Mouse (Mus musculus) hindbrain, embryonic 11.5 days (tissue): Measurements from ENCODE around the gene Gm3147. TPM values are rescaled to one million over a fixed set of nuclear protein-coding genes. Genes with fewer than 3 reads are reported as not detected.
"Not testable (repeated sequence)": the region's sequence is repeated elsewhere in the genome, so short reads cannot be mapped to it uniquely, and the experiment has no call there.

Experiments
- ATAC-seq: fragments of 200-750 bp; cut with Nextera tagmentation; 2 replicates; pipeline ENCODE4 v1.8.0; 2017; ENCODE audit warnings: mild to moderate bottlenecking, moderate TSS enrichment, moderate library complexity; ENCODE audit not compliant: low FRiP score
- DNase-seq: peaks from one replicate; pipeline ENCODE4 v3.0.0-alpha.2; 2015; ENCODE audit warnings: low spot score
- H3K27ac ChIP-seq: fragments of 300-500 bp; sonication (generic); 2 replicates; pipeline ENCODE4 v1.5.1; 2014; ENCODE audit warnings: mild to moderate bottlenecking, low read depth, low read length
- H3K27me3 ChIP-seq: fragments of 300-500 bp; sonication (generic); 2 replicates; pipeline ENCODE4 v1.6.1; 2014; ENCODE audit warnings: mild to moderate bottlenecking, low read length, moderate library complexity, mixed read lengths; ENCODE audit not compliant: control insufficient read depth, insufficient read depth
- H3K36me3 ChIP-seq: fragments of 300-500 bp; sonication (generic); 2 replicates; pipeline ENCODE4 v1.6.1; 2014; ENCODE audit warnings: mild to moderate bottlenecking, low read length, moderate library complexity, mixed read lengths; ENCODE audit not compliant: control insufficient read depth, insufficient read depth
- H3K4me1 ChIP-seq: fragments of 300-500 bp; sonication (generic); replicated peaks from 2 replicates; pipeline ENCODE4 v1.6.1; 2014; ENCODE audit warnings: low read length, mixed read lengths; ENCODE audit not compliant: control insufficient read depth, insufficient read depth
- H3K4me2 ChIP-seq: fragments of 300-500 bp; sonication (generic); replicated peaks from 2 replicates; pipeline ENCODE4 v1.6.1; 2014; ENCODE audit warnings: mild to moderate bottlenecking, low read depth, low read length
- H3K4me3 ChIP-seq: fragments of 300-500 bp; sonication (generic); 2 replicates; pipeline ENCODE4 v1.5.1; 2014; ENCODE audit warnings: low read depth, low read length
- H3K9ac ChIP-seq: fragments of 300-500 bp; sonication (generic); 2 replicates; pipeline ENCODE4 v1.6.1; 2014; ENCODE audit warnings: low read depth, low read length
- H3K9me3 ChIP-seq: fragments of 300-500 bp; sonication (generic); 2 replicates; pipeline ENCODE4 v1.6.1; 2016; ENCODE audit warnings: low read length; ENCODE audit not compliant: control insufficient read depth
- WGBS: fragments of 180-500 bp; shearing (Covaris S2); extraction: QIAGEN DNeasy Blood & Tissue Kit; methylation state at CpG from one replicate; pipeline ENCODE4 v1.1.7; 2014; 5-methylcytosine and 5-hydroxymethylcytosine counted together
- polyA plus RNA-seq: library from polyadenylated mRNA; unstranded; fragments of >200 nt; fragmentation: Nextera tagmentation; extraction: Ambion mirVana; gene quantifications from 2 replicates; pipeline ENCODE4 v1.2.1, GENCODE M21; 2014

Gm3147 gene
- polyA plus RNA-seq = not detected in 2 replicates

DNA sequence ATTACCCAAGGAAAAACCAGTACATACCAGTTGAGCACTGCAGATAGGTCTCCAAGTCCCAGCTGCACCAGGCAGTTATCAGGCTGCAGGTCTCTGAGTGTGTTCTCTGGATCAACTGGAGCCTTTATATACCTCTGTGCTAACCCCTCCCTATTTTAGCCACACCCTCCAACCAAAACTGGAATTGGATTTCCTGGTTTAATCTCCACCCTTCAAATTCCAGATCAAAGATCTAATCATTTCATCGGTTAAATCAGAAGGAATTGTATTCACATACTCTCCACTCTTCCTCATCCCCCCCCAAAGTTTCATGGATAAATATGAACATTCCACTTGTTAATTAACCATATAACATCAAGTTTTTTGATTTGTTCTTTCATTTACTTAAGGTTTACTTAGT is at the start of gene Gm3147:
Gene Gm3147, minus strand, starts transcription at position 101 of the 400 bp plus-strand sequence.
- H3K27ac ChIP-seq, H3K4me1 ChIP-seq, H3K9ac ChIP-seq, ATAC-seq, H3K27me3 ChIP-seq, DNase-seq, H3K9me3 ChIP-seq, H3K4me3 ChIP-seq, H3K4me2 ChIP-seq, H3K36me3 ChIP-seq: not testable (repeated sequence)
- WGBS = no CpG with 5 or more reads among the region's 1 CpGs

DNA sequence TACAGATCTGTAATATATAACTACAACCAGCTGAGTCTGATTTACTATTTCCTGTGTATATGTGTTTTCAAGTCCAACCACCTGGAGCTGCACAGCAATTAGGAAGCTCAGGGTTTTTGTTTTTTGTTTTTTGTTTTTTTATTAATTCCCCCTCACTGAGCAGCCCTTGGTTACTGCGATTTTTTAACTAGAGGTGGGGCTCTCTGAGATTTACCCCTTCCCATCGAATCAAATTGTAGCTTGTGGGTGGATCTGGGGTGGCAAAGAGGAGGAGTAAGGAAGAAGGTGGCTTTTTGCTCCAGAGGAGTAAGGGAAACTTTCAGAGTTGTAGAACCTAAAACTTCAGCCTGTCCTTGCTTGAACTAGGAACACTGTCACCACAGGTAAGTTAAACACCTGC is 31.9 kb upstream of the Gm3147 start, which contains the start of gene Gm6205:
Gene Gm6205, plus strand, starts transcription at position 301 of the 400 bp plus-strand sequence.
- DNase-seq, H3K4me3 ChIP-seq, H3K27ac ChIP-seq, ATAC-seq, H3K4me2 ChIP-seq, H3K36me3 ChIP-seq, H3K9ac ChIP-seq, H3K27me3 ChIP-seq, H3K4me1 ChIP-seq, H3K9me3 ChIP-seq: not testable (repeated sequence)
- no CpG with 5 or more reads among the region's 2 CpGs for WGBS

DNA sequence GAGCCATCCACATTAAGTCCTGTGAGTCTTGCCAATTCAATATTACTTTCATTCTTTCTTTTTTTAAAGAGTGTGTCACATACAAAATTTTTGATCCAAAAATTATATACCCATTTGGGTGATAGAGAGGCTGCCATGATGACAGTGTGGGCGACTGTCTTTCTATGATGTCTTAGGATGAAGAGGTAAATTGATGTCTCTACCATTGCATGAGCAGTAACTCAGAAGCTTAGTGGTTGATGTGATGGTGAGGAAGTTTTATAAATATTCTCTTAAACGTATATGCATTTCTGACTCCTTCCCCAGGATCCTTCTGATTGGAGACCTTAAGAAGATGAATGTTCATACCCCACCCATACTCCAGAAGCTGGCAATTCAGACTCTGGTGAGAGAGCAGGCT is 7.5 kb upstream of the Gm3147 start, which contains the start of gene Gm6509:
Gene Gm6509, plus strand, starts transcription at position 301 of the 400 bp plus-strand sequence.
- H3K27me3 ChIP-seq, H3K4me2 ChIP-seq, DNase-seq, H3K4me1 ChIP-seq, H3K9me3 ChIP-seq, H3K9ac ChIP-seq, H3K27ac ChIP-seq, H3K4me3 ChIP-seq, H3K36me3 ChIP-seq, ATAC-seq: not testable (repeated sequence)
- WGBS = 100% methylated on average over 1 of the region's 2 CpGs

Other genes starting within 250 kb of the Gm3147 start
- gene Gm7682, start 170.6 kb downstream of the Gm3147 start, polyA plus RNA-seq = not detected in 2 replicates
- gene Gm3139, start 90.1 kb downstream of the Gm3147 start, polyA plus RNA-seq = not detected in 2 replicates
- gene Gm6509, start 7.6 kb upstream of the Gm3147 start, polyA plus RNA-seq = not detected in 2 replicates
- not detected in 2 replicates for gene Gm6205, start 32.0 kb upstream of the Gm3147 start, polyA plus RNA-seq
- not detected in 2 replicates for gene Gm3183, start 249.1 kb upstream of the Gm3147 start, polyA plus RNA-seq